Mouse (Mus musculus): Measurements from ENCODE around the gene Trmt10a.
A peak's percentile ranks its signal among the peaks of the same experiment; 100 is the strongest.

Gene Trmt10a

GRCm38 (mm10) chr3:138197093-138197492 is 53.8 kb downstream of the Trmt10a start:
- DNase-seq (ENCODE audit: inconsistent ontology term): no peak

GRCm38 (mm10) chr3:138197556-138197955 is 54.3 kb downstream of the Trmt10a start:
- DNase-seq (ENCODE audit: inconsistent ontology term): peak; percentile 11

- peak; percentile 69 for DNase-seq (ENCODE audit: inconsistent ontology term)
Measured at GRCm38 (mm10) chr3:138197973-138198721, 54.9 kb downstream of the Trmt10a start.

- no peak for DNase-seq (ENCODE audit: inconsistent ontology term)
Measured at GRCm38 (mm10) chr3:138198722-138199068, 55.4 kb downstream of the Trmt10a start.

GRCm38 (mm10) chr3:138208821-138209220 is 65.6 kb downstream of the Trmt10a start:
- DNase-seq (ENCODE audit: inconsistent ontology term): no peak

All from Muller cell, postnatal 12 days (primary cell).